ENCODE assay signal across 7 mouse cellular contexts in genomic region chr2:26547481-26547880, GRCm38 (mm10). TPM values are rescaled to one million over a fixed set of nuclear protein-coding genes. Genes with fewer than 3 reads are reported as not detected.
A peak's percentile ranks its signal among the peaks of the same experiment; 100 is the strongest.
DNase-seq lines count a peak whose midpoint lies in the region; ATAC-seq and TF ChIP-seq lines count a peak whose summit lies in the region.

No protein-coding gene starts in this region.

- H3K4me1 ChIP-seq in embryonic facial prominence, embryonic 13.5 days: peaks cover 34% of the 10 kb centered on the region
- peaks cover 2 to 22% of the 10 kb centered on the region in 2 experiments; a peak in 3 of 4 replicates for H3K4me1 ChIP-seq in liver, embryonic 14.5 days (replicated peaks; ENCODE audit: control insufficient read depth in 2 of 2, insufficient read depth in 2 of 2, low read length in 1 of 2)

- H3K4me3 ChIP-seq in embryonic facial prominence, embryonic 13.5 days: no peak overlapping the region
- no peak overlapping the region for H3K4me3 ChIP-seq in liver, embryonic 14.5 days (ENCODE audit: insufficient read depth in 1 of 2, low read depth in 2 of 2, low read length in 2 of 2)

- H3K4me2 ChIP-seq in embryonic facial prominence, embryonic 13.5 days: no peak overlapping the region
- no peak overlapping the region for H3K4me2 ChIP-seq in liver, embryonic 14.5 days (ENCODE audit: low read depth)

- TF ChIP-seq CTCF in liver, embryonic 14.5 days (IDR thresholded peaks at IDR 0.05; ENCODE audit: low read depth): peak; percentile 30; the same call in 1 of the 2 replicates

- H3K36me3 ChIP-seq in embryonic facial prominence, embryonic 13.5 days: no peaks in the 10 kb centered on the region
- H3K36me3 ChIP-seq in liver, embryonic 14.5 days (replicated peaks; ENCODE audit: control insufficient read depth, insufficient read depth, low read depth): no peaks in the 10 kb centered on the region

- H3K27me3 ChIP-seq in embryonic facial prominence, embryonic 13.5 days: no peaks in the 10 kb centered on the region
- H3K27me3 ChIP-seq in liver, embryonic 14.5 days (ENCODE audit: control insufficient read depth, insufficient read depth, low read length): no peaks in the 10 kb centered on the region

- peak overlapping the region; percentile 22; the same call in 1 of the 2 replicates for H3K9ac ChIP-seq in embryonic facial prominence, embryonic 13.5 days
- no peak overlapping the region for H3K9ac ChIP-seq in liver, embryonic 14.5 days (replicated peaks)

- intact Hi-C loops in left cerebral cortex, postnatal 14 days (cut with DNase I): loop anchor here (5.0 kb wide), 1 partner anchor 45 kb away; no protein-coding TSS in a partner anchor
- intact Hi-C loops in left cerebral cortex, postnatal 4 days (cut with DNase I): no loop called here

- H3K9me3 ChIP-seq in embryonic facial prominence, embryonic 13.5 days: no peaks in the 10 kb centered on the region
- no peaks in the 10 kb centered on the region for H3K9me3 ChIP-seq in liver, embryonic 14.5 days (ENCODE audit: control insufficient read depth, low read length)

- ATAC-seq in embryonic facial prominence, embryonic 13.5 days (ENCODE audit: insufficient number of reproducible peaks, insufficient read depth, low FRiP score, low TSS enrichment, low read depth): no peak
- no peak for ATAC-seq in liver, embryonic 14.5 days (ENCODE audit: insufficient read depth)

- WGBS in embryonic facial prominence, embryonic 13.5 days: 21% methylated on average over 2 of the region's 2 CpGs
- 23% methylated on average over 2 of the region's 2 CpGs for WGBS in liver, embryonic 14.5 days (ENCODE audit: insufficient replicate concordance)

- no peak for TF ChIP-seq EP300 in liver, embryonic 14.5 days (IDR thresholded peaks at IDR 0.05; ENCODE audit: low read depth)

- peak; percentile 35 to 39 for DNase-seq in left cerebral cortex, postnatal 14 days (ENCODE audit: low spot score in 2 of 2)
- DNase-seq in left cerebral cortex, postnatal 4 days: no peak
- DNase-seq in brain, adult 2 months (ENCODE audit: low read depth, low spot score): peak; percentile 74
- DNase-seq in liver, embryonic 14.5 days (ENCODE audit: low read depth in 3 of 3, low spot score in 3 of 3): no peak
- DNase-seq in gastrocnemius, postnatal 25 days: no peak
- no peak for DNase-seq in urinary bladder, postnatal 14 days (ENCODE audit: low spot score)

- peak overlapping the region; percentile 62 for H3K27ac ChIP-seq in embryonic facial prominence, embryonic 13.5 days
- H3K27ac ChIP-seq in liver, embryonic 14.5 days: no peak overlapping the region

RNA-seq across cellular contexts. Expression of gene Notch1, which starts 31.0 kb away (rescaled TPM):
- 10 to 100 TPM; 23.6 to 27.5 TPM for total RNA-seq in left cerebral cortex, postnatal 14 days (2021)
- total RNA-seq in left cerebral cortex, postnatal 4 days (2021): 10 to 100 TPM; 39.5 to 42.1 TPM
- polyA plus RNA-seq in embryonic facial prominence, embryonic 13.5 days (2015; fragmentation: Nextera tagmentation; extraction: Ambion mirVana): 17.3 and 17.8 TPM in 2 replicates
- polyA plus RNA-seq in liver, embryonic 14.5 days (2012; rRNA removed): 1.7 and 1.8 TPM in 2 replicates
- polyA plus RNA-seq in liver, embryonic 14.5 days (2014; fragmentation: Nextera tagmentation; extraction: Ambion mirVana): 2.1 and 2.3 TPM in 2 replicates
- 1 to 10 TPM; 7.0 to 9.2 TPM for total RNA-seq in gastrocnemius, postnatal 25 days (2021)

RNA-seq across cellular contexts. Expression of gene Egfl7, which starts 32.3 kb away (rescaled TPM):
- total RNA-seq in left cerebral cortex, postnatal 14 days (2021): 10 to 100 TPM; 68.5 to 78.9 TPM
- total RNA-seq in left cerebral cortex, postnatal 4 days (2021): 10 to 100 TPM; 73.0 to 78.3 TPM
- polyA plus RNA-seq in embryonic facial prominence, embryonic 13.5 days (2015; fragmentation: Nextera tagmentation; extraction: Ambion mirVana): 88.5 and 92.7 TPM in 2 replicates
- polyA plus RNA-seq in liver, embryonic 14.5 days (2012; rRNA removed): 61.7 and 68.0 TPM in 2 replicates
- polyA plus RNA-seq in liver, embryonic 14.5 days (2014; fragmentation: Nextera tagmentation; extraction: Ambion mirVana): 46.8 and 47.6 TPM in 2 replicates
- total RNA-seq in gastrocnemius, postnatal 25 days (2021): 10 to 100 TPM; 42.3 to 67.2 TPM

RNA-seq across cellular contexts. Expression of gene Gm20532, which starts 39.0 kb away (rescaled TPM):
- not detected for total RNA-seq in left cerebral cortex, postnatal 14 days (2021)
- not detected for total RNA-seq in left cerebral cortex, postnatal 4 days (2021)
- not detected in 2 replicates for polyA plus RNA-seq in embryonic facial prominence, embryonic 13.5 days (2015; fragmentation: Nextera tagmentation; extraction: Ambion mirVana)
- not detected in 2 replicates for polyA plus RNA-seq in liver, embryonic 14.5 days (2012; rRNA removed)
- polyA plus RNA-seq in liver, embryonic 14.5 days (2014; fragmentation: Nextera tagmentation; extraction: Ambion mirVana): not detected in 2 replicates
- total RNA-seq in gastrocnemius, postnatal 25 days (2021): not detected

RNA-seq across cellular contexts. Expression of gene Agpat2, which starts 56.7 kb away (rescaled TPM):
- 1 to 10 TPM in 1 of 2 experiments, under 1 TPM in 1; 0.72 to 1.3 TPM for total RNA-seq in left cerebral cortex, postnatal 14 days (2021)
- 1 to 10 TPM; 2.8 to 3.9 TPM for total RNA-seq in left cerebral cortex, postnatal 4 days (2021)
- 23.4 and 25.2 TPM in 2 replicates for polyA plus RNA-seq in embryonic facial prominence, embryonic 13.5 days (2015; fragmentation: Nextera tagmentation; extraction: Ambion mirVana)
- 27.2 and 29.8 TPM in 2 replicates for polyA plus RNA-seq in liver, embryonic 14.5 days (2012; rRNA removed)
- 31.4 and 32.8 TPM in 2 replicates for polyA plus RNA-seq in liver, embryonic 14.5 days (2014; fragmentation: Nextera tagmentation; extraction: Ambion mirVana)
- 10 to 100 TPM in 1 of 2 experiments, 1 to 10 TPM in 1; 3.0 to 14.6 TPM for total RNA-seq in gastrocnemius, postnatal 25 days (2021)

Comparison
In these comparisons a context has a peak if more than half of its experiments do, and no peak if none do; other contexts are left out.
1. DNase-seq: peak in left cerebral cortex, postnatal 14 days (2 of 2) and brain, adult 2 months (single experiment); none in left cerebral cortex, postnatal 4 days (single experiment), liver, embryonic 14.5 days (0 of 3), gastrocnemius, postnatal 25 days (single experiment) and urinary bladder, postnatal 14 days (single experiment).